Mouse (Mus musculus) lung, adult 2 months (tissue): ENCODE measurements around the gene Thrb.

Experiments
- CTCF ChIP-seq: fragments of 200-500 bp; IDR thresholded peaks from 2 replicates; pipeline ENCODE4 v1.5.1; 2011; ENCODE audit warnings: mild to moderate bottlenecking, low read length, control low read depth; ENCODE audit not compliant: insufficient read depth
- POLR2A ChIP-seq: fragments of 200-500 bp; IDR thresholded peaks from 2 replicates; pipeline ENCODE4 v1.6.1; 2011; ENCODE audit warnings: low read depth, mild to moderate bottlenecking, control low read depth, low read length, borderline replicate concordance; ENCODE audit errors: extremely low read depth

DNA sequence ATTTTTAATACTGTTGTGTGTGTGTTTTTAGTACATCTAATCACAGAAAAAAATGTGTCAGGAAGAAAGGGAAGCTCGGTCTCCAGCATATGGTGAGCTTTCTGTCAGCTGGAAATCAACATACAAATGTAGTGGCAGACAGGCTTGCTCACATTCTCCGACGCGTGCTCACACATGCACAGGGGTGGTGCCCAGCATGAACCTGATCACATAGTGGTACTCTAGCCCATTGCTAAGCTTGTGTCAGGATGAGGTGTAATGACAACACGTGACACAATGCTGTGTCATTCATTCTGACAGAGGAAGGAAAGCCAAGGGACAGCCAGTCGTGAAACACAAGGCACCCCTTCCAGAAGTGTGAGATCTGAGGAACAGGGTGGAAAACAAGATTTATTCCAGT is 75.4 kb downstream of the Thrb start:
- no peak for TF ChIP-seq CTCF
- no peak for TF ChIP-seq POLR2A
